Mouse (Mus musculus): Measurements from ENCODE around the gene Cnbp. TPM values are rescaled to one million over a fixed set of nuclear protein-coding genes. Genes with fewer than 3 reads are reported as not detected.

Gene Cnbp
- polyA plus RNA-seq, 1 experiment from 2014 or later, result 826 TPM

DNA sequence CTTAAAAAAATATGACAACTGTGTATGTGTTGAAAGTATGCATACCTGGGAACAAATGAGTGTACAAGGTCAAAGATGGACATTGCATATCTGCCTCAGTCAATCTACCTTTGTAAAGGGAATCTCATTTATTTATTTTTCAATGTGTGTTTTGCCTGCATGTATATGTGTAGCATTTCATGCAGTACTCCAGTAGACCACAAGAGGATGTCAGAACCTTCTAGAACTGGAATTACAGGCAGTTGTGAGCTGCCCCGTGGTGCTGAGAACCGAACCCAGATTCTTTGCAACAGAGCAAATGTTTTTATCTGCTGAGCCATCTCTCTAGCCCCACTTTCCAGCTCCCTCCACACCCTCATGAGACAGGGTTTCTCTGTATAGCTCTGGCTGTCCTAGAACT is 23.1 kb upstream of the Cnbp start:
- no peak overlapping the region for H3K27ac ChIP-seq
- H3K27me3 ChIP-seq (replicated peaks), result no peaks in the 10 kb centered on the region
- no peak overlapping the region for H3K4me3 ChIP-seq
- WGBS, result 82% methylated on average over 2 of the region's 2 CpGs
- H3K4me2 ChIP-seq (replicated peaks), result no peak overlapping the region
- H3K36me3 ChIP-seq, result no peaks in the 10 kb centered on the region
- no peak for ATAC-seq (ENCODE audit: low FRiP score, low read depth)
- H3K9me3 ChIP-seq, result no peaks in the 10 kb centered on the region
- no peak overlapping the region for H3K9ac ChIP-seq
- no peaks in the 10 kb centered on the region for H3K4me1 ChIP-seq

DNA sequence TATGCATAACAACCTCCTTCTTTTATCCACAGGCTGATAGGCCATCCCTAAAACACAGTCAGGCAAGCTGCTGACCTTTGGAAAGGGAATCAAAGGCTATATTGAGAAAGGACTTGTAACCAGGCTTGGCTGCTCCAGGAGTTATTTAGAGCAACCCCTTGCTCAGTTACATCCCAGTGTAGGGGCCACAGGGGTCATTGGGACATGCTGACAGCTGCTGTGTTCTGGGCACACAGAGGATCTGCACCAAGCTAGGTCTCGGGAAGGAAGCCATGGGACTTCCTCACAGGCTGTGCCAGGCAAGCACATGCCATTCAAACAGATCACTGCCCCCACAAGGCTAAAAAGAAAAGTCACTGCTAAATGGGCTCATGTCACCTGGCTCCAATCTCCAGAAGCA is 22.2 kb upstream of the Cnbp start:
- H3K9me3 ChIP-seq, result no peaks in the 10 kb centered on the region
- H3K27me3 ChIP-seq (replicated peaks), result no peaks in the 10 kb centered on the region
- WGBS, result 62% methylated on average over 1 of the region's 1 CpGs
- no peak overlapping the region for H3K4me2 ChIP-seq (replicated peaks)
- H3K4me3 ChIP-seq, result no peak overlapping the region
- ATAC-seq (ENCODE audit: low FRiP score, low read depth), result no peak
- H3K4me1 ChIP-seq, result no peaks in the 10 kb centered on the region
- H3K9ac ChIP-seq, result no peak overlapping the region
- H3K36me3 ChIP-seq, result no peaks in the 10 kb centered on the region
- no peak overlapping the region for H3K27ac ChIP-seq

DNA sequence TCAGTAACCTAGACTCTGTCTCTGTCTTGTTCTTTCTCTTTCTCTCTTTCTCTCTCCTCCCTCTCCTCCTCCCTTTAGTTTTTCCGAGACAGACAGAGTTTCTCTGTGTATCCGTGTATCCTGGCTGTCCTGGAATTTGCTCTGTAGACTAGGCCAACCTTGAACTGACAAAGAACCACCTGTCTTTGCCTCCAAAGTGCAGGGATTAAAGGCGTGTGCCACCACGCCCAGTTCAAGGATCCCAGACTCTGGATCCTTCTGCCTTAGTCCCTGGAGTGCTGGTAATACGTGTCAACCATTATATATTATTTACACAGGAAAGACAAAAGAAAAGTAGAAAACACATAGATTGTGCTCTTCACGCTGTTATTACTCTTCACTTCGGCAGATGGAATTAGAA is 20.3 kb upstream of the Cnbp start:
- H3K27ac ChIP-seq, result no peak overlapping the region
- 89% methylated on average over 7 of the region's 7 CpGs for WGBS
- H3K4me2 ChIP-seq (replicated peaks), result no peak overlapping the region
- no peak overlapping the region for H3K9ac ChIP-seq
- H3K9me3 ChIP-seq, result no peaks in the 10 kb centered on the region
- no peaks in the 10 kb centered on the region for H3K36me3 ChIP-seq
- no peak for ATAC-seq (ENCODE audit: low FRiP score, low read depth)
- no peaks in the 10 kb centered on the region for H3K27me3 ChIP-seq (replicated peaks)
- no peak overlapping the region for H3K4me3 ChIP-seq
- H3K4me1 ChIP-seq, result no peaks in the 10 kb centered on the region

DNA sequence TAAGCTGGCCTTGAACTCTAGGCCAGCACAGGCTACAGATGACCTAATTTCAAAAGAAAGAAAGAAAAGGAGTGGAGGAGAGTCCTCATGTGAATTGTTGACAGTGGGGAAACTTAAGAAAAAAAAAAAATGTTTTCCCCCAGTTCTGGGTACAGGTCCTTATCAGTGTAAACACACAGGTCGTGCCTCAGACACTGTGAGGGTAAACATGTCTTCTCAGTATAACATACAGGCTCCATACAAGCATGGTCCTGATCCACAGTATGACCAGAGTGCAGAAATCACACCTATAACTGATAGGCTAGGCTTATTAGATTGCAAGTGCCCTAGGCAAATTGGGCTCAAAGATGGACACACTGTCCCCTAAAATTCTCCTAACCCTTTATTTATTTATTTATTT is 19.5 kb upstream of the Cnbp start:
- no peaks in the 10 kb centered on the region for H3K9me3 ChIP-seq
- H3K36me3 ChIP-seq, result no peaks in the 10 kb centered on the region
- no peak for ATAC-seq (ENCODE audit: low FRiP score, low read depth)
- H3K4me3 ChIP-seq, result no peak overlapping the region
- no peaks in the 10 kb centered on the region for H3K27me3 ChIP-seq (replicated peaks)
- no peak overlapping the region for H3K9ac ChIP-seq
- H3K27ac ChIP-seq, result no peak overlapping the region
- H3K4me1 ChIP-seq, result no peaks in the 10 kb centered on the region
- 79% methylated on average over 1 of the region's 1 CpGs for WGBS
- no peak overlapping the region for H3K4me2 ChIP-seq (replicated peaks)

DNA sequence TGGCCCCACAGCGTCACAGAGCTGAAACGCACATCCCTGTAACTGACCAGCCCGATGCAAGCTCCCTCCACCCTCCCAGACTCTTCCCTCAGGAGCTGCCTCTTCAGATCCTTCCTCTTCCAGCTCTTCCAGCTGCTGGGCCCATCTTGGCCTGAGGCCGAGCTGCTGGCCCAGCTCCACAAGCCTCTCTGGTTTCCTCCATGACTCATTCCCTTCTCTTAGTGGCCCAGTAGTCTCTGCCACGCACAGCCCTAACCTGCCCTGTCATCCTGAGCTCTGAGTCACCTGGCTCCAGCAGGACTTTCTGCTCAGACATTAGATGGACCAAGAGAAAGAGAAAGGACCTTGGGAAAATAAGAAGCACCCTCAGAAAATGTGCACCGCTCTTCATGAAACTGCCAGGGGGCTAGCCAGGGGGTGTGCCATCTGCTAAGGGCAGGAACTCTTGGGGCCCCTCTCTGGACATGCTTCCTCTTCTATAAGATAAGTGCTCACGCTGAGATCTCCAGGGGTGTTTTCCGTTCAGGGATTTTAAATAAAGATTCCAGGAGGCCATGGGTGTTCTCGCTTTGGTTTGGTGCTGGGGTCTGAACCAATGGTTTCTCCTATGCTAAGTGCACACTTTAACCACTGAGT is 18.1 kb upstream of the Cnbp start:
- WGBS, result 79% methylated on average over 9 of the region's 9 CpGs
- H3K4me3 ChIP-seq, result no peak overlapping the region
- no peak overlapping the region for H3K9ac ChIP-seq
- no peaks in the 10 kb centered on the region for H3K27me3 ChIP-seq (replicated peaks)
- H3K9me3 ChIP-seq, result no peaks in the 10 kb centered on the region
- H3K36me3 ChIP-seq, result no peaks in the 10 kb centered on the region
- no peaks in the 10 kb centered on the region for H3K4me1 ChIP-seq
- H3K4me2 ChIP-seq (replicated peaks), result no peak overlapping the region
- no peak overlapping the region for H3K27ac ChIP-seq
- ATAC-seq (ENCODE audit: low FRiP score, low read depth), result no peak

DNA sequence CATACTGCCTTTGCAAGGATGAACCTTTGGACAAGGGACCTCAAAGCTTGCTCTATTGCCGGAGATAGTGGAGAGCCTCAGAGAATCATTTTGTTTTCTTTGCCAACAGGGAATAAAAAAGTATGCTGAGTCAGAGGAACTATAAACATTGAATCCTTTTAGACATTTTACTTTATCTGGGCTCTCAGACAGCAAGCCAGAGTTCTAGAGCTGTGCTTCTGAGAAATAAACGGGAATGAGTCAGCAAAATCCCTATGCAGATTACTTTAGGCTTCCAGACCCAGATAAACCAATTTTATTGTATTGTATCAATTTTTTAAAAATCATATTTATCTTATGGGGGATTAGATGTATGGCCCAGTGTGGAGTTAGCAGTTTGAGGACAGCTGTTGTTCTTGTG is 16.4 kb upstream of the Cnbp start:
- no peak overlapping the region for H3K9ac ChIP-seq
- no peaks in the 10 kb centered on the region for H3K4me1 ChIP-seq
- H3K4me3 ChIP-seq, result no peak overlapping the region
- H3K27me3 ChIP-seq (replicated peaks), result no peaks in the 10 kb centered on the region
- H3K4me2 ChIP-seq (replicated peaks), result no peak overlapping the region
- ATAC-seq (ENCODE audit: low FRiP score, low read depth), result no peak
- no peaks in the 10 kb centered on the region for H3K9me3 ChIP-seq
- H3K27ac ChIP-seq, result no peak overlapping the region
- no peaks in the 10 kb centered on the region for H3K36me3 ChIP-seq
- 79% methylated on average over 2 of the region's 2 CpGs for WGBS

DNA sequence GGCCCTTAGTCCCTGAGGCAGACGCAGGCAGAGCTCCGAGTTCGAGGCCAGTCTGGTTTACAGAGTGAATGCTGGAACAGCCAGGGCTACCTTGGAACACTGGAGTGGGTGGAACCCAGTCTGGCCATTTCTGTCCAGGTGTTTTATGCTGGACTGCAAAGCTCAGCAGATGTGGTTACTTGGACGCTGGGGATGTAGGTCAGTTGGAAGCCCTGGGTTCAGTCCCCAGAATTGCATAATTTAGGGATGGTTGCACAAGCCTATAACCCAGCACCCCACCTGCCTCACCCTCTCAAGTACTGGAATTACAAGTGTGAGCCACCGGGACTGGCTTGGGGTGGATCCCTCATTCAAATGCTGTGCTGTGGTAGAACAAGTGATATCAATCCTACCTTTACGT is 15.3 kb upstream of the Cnbp start:
- ATAC-seq (ENCODE audit: low FRiP score, low read depth), result no peak
- no peak overlapping the region for H3K27ac ChIP-seq
- H3K4me1 ChIP-seq, result no peaks in the 10 kb centered on the region
- H3K4me3 ChIP-seq, result no peak overlapping the region
- H3K4me2 ChIP-seq (replicated peaks), result no peak overlapping the region
- H3K9ac ChIP-seq, result no peak overlapping the region
- H3K36me3 ChIP-seq, result no peaks in the 10 kb centered on the region
- WGBS, result 89% methylated on average over 6 of the region's 6 CpGs
- H3K27me3 ChIP-seq (replicated peaks), result no peaks in the 10 kb centered on the region
- H3K9me3 ChIP-seq, result no peaks in the 10 kb centered on the region

DNA sequence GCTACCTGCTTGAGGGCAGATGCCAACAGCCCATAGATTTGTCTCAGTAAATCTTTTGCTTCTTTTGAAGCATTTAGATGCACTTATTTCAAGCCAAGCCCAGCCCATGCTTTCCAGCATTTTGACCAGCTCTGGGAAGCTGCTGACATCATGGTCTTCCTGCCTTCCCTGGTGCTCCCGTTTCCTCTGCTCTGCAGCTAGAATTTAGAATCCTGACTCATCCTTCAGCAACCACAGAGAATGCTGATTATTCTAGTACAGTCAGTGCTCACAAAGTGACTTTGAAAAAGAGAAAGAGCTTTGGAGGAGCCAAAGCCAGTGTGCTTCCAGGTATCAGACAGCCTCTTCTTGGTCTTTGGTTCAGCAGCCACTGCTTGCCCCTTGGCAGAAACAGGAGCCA is 6.2 kb upstream of the Cnbp start:
- H3K36me3 ChIP-seq, result no peaks in the 10 kb centered on the region
- no peak for ATAC-seq (ENCODE audit: low FRiP score, low read depth)
- H3K4me1 ChIP-seq, result no peaks in the 10 kb centered on the region
- no peaks in the 10 kb centered on the region for H3K9me3 ChIP-seq
- H3K27me3 ChIP-seq (replicated peaks), result no peaks in the 10 kb centered on the region
- no peak overlapping the region for H3K4me3 ChIP-seq
- no peak overlapping the region for H3K9ac ChIP-seq
- H3K27ac ChIP-seq, result no peak overlapping the region
- 68% methylated on average over 1 of the region's 1 CpGs for WGBS
- H3K4me2 ChIP-seq (replicated peaks), result no peak overlapping the region

DNA sequence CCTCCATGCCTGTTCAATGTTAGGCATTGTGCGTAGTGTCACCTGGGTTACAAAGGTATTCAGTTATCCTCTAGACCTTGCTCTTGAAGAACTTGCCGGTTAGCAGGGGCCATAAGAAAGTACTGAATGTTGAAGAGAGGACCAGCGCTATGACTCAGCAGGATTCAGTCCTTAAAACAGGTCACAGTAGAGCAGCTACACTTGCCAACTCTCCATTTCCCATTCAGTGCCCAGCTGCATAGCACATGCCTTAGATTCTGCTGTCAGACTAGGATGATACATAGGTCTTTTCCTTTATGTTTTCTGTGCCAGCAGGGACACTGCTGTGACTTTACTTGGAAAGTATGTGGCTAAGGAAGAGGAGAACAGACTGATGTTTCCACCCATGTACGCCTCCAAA is 2.5 kb upstream of the Cnbp start:
- no peak overlapping the region for H3K4me3 ChIP-seq
- 87% methylated on average over 4 of the region's 4 CpGs for WGBS
- H3K9ac ChIP-seq, result no peak overlapping the region
- H3K4me1 ChIP-seq, result peaks cover 9% of the 10 kb centered on the region; the same call in 1 of the 2 replicates
- no peak overlapping the region for H3K27ac ChIP-seq
- ATAC-seq (ENCODE audit: low FRiP score, low read depth), result no peak
- H3K36me3 ChIP-seq, result no peaks in the 10 kb centered on the region
- H3K9me3 ChIP-seq, result no peaks in the 10 kb centered on the region
- no peak overlapping the region for H3K4me2 ChIP-seq (replicated peaks)
- no peaks in the 10 kb centered on the region for H3K27me3 ChIP-seq (replicated peaks)

DNA sequence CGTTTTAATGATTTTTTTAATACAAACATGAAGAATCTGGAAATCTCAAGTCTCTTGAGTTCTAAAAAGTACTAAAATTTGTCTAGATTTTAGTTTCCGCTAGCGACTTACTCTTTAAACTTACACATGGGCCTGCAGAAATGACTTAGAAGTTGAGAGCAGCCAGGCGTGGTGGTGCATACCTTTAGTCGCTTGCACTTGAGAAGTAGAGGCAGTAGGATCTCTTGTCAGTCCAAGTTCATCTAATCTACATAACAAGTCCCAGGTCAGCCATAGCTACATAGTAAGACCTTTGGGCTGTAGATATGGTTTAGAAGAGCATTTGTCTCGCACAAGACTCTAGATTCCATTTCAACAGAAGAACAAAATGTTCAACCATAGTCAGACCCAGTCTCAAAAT is 965 bp upstream of the Cnbp start:
- no peak overlapping the region for H3K4me2 ChIP-seq (replicated peaks)
- H3K27me3 ChIP-seq (replicated peaks), result no peaks in the 10 kb centered on the region
- no peak overlapping the region for H3K4me3 ChIP-seq
- no peak overlapping the region for H3K27ac ChIP-seq
- H3K9me3 ChIP-seq, result no peaks in the 10 kb centered on the region
- H3K9ac ChIP-seq, result no peak overlapping the region
- no peak for ATAC-seq (ENCODE audit: low FRiP score, low read depth)
- H3K36me3 ChIP-seq, result no peaks in the 10 kb centered on the region; the same call in 1 of the 2 replicates
- 81% methylated on average over 6 of the region's 6 CpGs for whole genome bisulfite sequencing
- H3K4me1 ChIP-seq, result peaks cover 20% of the 10 kb centered on the region; the same call in 1 of the 2 replicates

DNA sequence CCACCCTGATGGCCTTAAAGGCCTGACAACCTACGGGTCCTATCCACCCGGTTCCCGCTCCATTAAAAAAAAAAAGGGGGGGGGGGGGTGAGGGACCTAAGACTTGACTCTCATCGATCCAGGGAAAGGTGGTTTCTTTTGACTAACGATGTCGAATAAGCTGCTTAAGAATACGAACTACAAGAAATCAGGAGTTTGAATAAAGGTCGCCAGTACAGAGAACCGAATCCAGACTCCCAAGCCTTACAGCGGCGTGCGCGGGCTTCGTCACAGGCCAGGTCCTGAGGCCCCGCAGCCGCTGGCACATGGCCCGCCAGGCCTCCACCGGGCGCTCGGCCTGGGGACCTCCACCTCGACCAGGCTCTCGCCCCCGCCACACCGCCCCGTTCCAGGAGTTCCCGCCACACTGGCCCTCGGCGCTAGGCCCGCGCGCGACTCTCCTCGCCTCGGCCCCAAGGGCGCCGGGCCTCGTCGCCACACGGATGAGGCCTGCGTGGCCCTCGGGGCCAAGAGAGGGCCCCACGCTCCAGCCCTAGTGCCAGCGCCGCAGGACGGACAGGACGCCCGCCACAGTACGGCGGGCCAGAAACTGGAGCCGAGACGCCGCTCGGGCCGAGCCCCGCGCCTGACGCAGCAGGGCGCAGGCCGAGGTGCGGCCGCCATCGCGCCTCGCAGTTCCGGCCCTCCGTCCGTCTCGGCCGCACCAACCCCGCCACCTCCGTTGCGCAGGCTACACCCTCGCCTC is 579 bp downstream of the Cnbp start:
- under 1% methylated on average over 73 of the region's 73 CpGs for WGBS
- H3K36me3 ChIP-seq, result peaks cover 3% of the 10 kb centered on the region
- H3K9me3 ChIP-seq, result no peaks in the 10 kb centered on the region
- H3K27me3 ChIP-seq (replicated peaks), result no peaks in the 10 kb centered on the region
- peaks cover 22% of the 10 kb centered on the region; the same call in 1 of the 2 replicates for H3K4me1 ChIP-seq
- peak; percentile 79 for ATAC-seq (ENCODE audit: low FRiP score, low read depth)
- peak overlapping the region; percentile 84 for H3K4me2 ChIP-seq (replicated peaks)
- peak overlapping the region; percentile 100 for H3K4me3 ChIP-seq
- H3K9ac ChIP-seq, result peak overlapping the region; percentile 99
- peak overlapping the region; percentile 83 for H3K27ac ChIP-seq

DNA sequence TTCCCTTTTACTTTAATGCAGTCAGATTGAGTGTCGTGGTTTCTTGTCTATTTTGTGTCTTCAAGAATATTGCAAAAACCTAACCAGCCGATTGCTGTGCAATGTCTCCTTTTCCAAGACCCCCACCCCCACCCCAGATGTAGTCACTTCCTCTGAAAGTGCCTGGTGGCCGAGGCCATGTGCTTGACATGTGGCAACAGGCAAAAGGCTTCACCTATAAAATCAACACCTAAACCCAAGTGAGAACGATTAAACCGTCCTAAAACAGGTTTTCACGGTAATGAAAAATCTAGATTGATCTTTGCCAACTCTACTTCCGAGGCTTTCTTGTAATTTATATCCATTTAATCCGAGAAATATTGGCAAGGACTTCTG is 1.1 kb downstream of the Cnbp start:
- H3K36me3 ChIP-seq, result peaks cover 8% of the 10 kb centered on the region
- no peak for ATAC-seq (ENCODE audit: low FRiP score, low read depth)
- peak overlapping the region; percentile 99 for H3K9ac ChIP-seq
- peaks cover 22% of the 10 kb centered on the region; the same call in 1 of the 2 replicates for H3K4me1 ChIP-seq
- no peak overlapping the region for H3K27ac ChIP-seq
- no peaks in the 10 kb centered on the region for H3K9me3 ChIP-seq
- peak overlapping the region; percentile 84 for H3K4me2 ChIP-seq (replicated peaks)
- peak overlapping the region; percentile 100 for H3K4me3 ChIP-seq
- WGBS, result under 1% methylated on average over 8 of the region's 8 CpGs
- no peaks in the 10 kb centered on the region for H3K27me3 ChIP-seq (replicated peaks)

DNA sequence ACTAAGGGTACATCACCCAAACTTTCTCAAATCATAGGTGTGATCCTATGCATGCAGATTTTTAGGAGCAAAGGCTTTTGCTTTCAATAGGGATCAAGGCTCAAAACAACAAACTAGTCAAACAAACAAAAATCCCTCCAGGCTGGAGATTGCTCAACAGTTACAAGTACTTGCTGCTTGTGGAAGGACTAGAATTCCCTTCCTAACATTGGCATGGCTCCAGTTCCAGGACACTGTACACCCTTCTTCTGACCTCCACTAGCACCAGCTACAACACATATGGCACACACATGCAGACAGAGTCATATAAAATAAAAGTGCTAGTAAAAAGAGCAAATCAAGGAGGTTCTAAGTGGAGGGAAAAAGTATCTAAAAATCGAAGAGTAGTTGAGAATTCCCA is 4.1 kb downstream of the Cnbp start:
- Histone ChIP-seq H3K4me1 (peaks cover 22% of the 10 kb centered on the region; the same call in 1 of the 2 replicates), H3K4me2 (replicated peaks) (no peak overlapping the region), H3K36me3 (peaks cover 33% of the 10 kb centered on the region), H3K4me3 (no peak overlapping the region), H3K27ac (no peak overlapping the region), H3K9me3 (no peaks in the 10 kb centered on the region), H3K27me3 (replicated peaks) (no peaks in the 10 kb centered on the region), H3K9ac (no peak overlapping the region)
- WGBS, result 84% methylated on average over 1 of the region's 1 CpGs
- no peak for ATAC-seq (ENCODE audit: low FRiP score, low read depth)
